In genomic region chr9:107296041-107296440, GRCm38 (mm10) we compare ENCODE assay signal across 8 mouse cellular contexts. TPM values are rescaled to one million over a fixed set of nuclear protein-coding genes. Genes with fewer than 3 reads are reported as not detected.
DNase-seq lines count a peak whose midpoint lies in the region; ATAC-seq lines count a peak whose summit lies in the region.

No protein-coding gene starts in this region.

- H3K9ac ChIP-seq in heart, embryonic 16.5 days (ENCODE audit: low read length) = peak overlapping the region; percentile 73
- no peak overlapping the region for H3K9ac ChIP-seq in hindbrain, embryonic 16.5 days (ENCODE audit: low read depth, low read length)
- peak overlapping the region; percentile 41; the same call in 1 of the 2 replicates for H3K9ac ChIP-seq in midbrain, embryonic 11.5 days (ENCODE audit: low read length)

- DNase-seq in heart, postnatal 14 days = no peak
- DNase-seq in midbrain, embryonic 11.5 days (ENCODE audit: low spot score, missing footprints) = no peak
- DNase-seq in T-cell, adult 2 months (ENCODE audit: low spot score) = no peak
- DNase-seq in ovary, postnatal 36 days (ENCODE audit: low spot score) = no peak
- DNase-seq in left cerebral cortex, postnatal 14 days (ENCODE audit: low spot score in 2 of 2) = no peak

- H3K36me3 ChIP-seq in heart, embryonic 16.5 days (ENCODE audit: control insufficient read depth, insufficient read depth) = peaks cover 11% of the 10 kb centered on the region
- H3K36me3 ChIP-seq in hindbrain, embryonic 16.5 days (ENCODE audit: control insufficient read depth, insufficient read depth, low read length) = peaks cover 7% of the 10 kb centered on the region; the same call in 1 of the 2 replicates
- 0 out of 2 replicates have a peak, but pooled peaks cover 3% of the 10 kb centered on the region for H3K36me3 ChIP-seq in midbrain, embryonic 11.5 days (ENCODE audit: control insufficient read depth, insufficient read depth, low read length)

- peak overlapping the region; percentile 82 for H3K4me2 ChIP-seq in heart, embryonic 16.5 days (ENCODE audit: low read depth, low read length)
- H3K4me2 ChIP-seq in hindbrain, embryonic 16.5 days (ENCODE audit: low read length) = peak overlapping the region; percentile 85
- peak overlapping the region; percentile 88 for H3K4me2 ChIP-seq in midbrain, embryonic 11.5 days

- peak overlapping the region; percentile 75 for H3K27ac ChIP-seq in heart, embryonic 16.5 days (ENCODE audit: low read length)
- peak overlapping the region; percentile 36 for H3K27ac ChIP-seq in brown adipose tissue, adult 24 weeks (replicated peaks; ENCODE audit: low read depth, low read length)
- H3K27ac ChIP-seq in hindbrain, embryonic 16.5 days (ENCODE audit: low read depth, low read length) = no peak overlapping the region
- H3K27ac ChIP-seq in midbrain, embryonic 11.5 days (ENCODE audit: low read depth, low read length) = no peak overlapping the region

- H3K9me3 ChIP-seq in heart, embryonic 16.5 days (replicated peaks; ENCODE audit: control insufficient read depth, low read length) = no peaks in the 10 kb centered on the region
- no peaks in the 10 kb centered on the region for H3K9me3 ChIP-seq in hindbrain, embryonic 16.5 days (ENCODE audit: control insufficient read depth, low read length)
- no peaks in the 10 kb centered on the region for H3K9me3 ChIP-seq in midbrain, embryonic 11.5 days (ENCODE audit: control insufficient read depth, low read length)

- peak; percentile 5; the same call in 1 of the 2 replicates for ATAC-seq in heart, embryonic 16.5 days (replicated peaks; ENCODE audit: extremely low read depth, insufficient read depth, low FRiP score)
- peak; percentile 44 for ATAC-seq in hindbrain, embryonic 16.5 days
- peak; percentile 59 for ATAC-seq in midbrain, embryonic 11.5 days (ENCODE audit: low FRiP score)

- peaks cover 28% of the 10 kb centered on the region for H3K4me1 ChIP-seq in heart, embryonic 16.5 days (ENCODE audit: control insufficient read depth, insufficient read depth, low read length)
- H3K4me1 ChIP-seq in brown adipose tissue, adult 24 weeks (ENCODE audit: control insufficient read depth, insufficient read depth, insufficient read length, low read length) = no peaks in the 10 kb centered on the region
- peaks cover 8% of the 10 kb centered on the region for H3K4me1 ChIP-seq in hindbrain, embryonic 16.5 days (ENCODE audit: control insufficient read depth, insufficient read depth, low read depth, low read length)
- H3K4me1 ChIP-seq in midbrain, embryonic 11.5 days (ENCODE audit: control insufficient read depth, insufficient read depth, low read length) = peaks cover 6% of the 10 kb centered on the region; the same call in 1 of the 2 replicates

- H3K27me3 ChIP-seq in heart, embryonic 16.5 days (ENCODE audit: control insufficient read depth, insufficient read depth, low read length) = no peaks in the 10 kb centered on the region
- H3K27me3 ChIP-seq in hindbrain, embryonic 16.5 days (replicated peaks; ENCODE audit: control insufficient read depth, insufficient read depth, low read length) = no peaks in the 10 kb centered on the region
- H3K27me3 ChIP-seq in midbrain, embryonic 11.5 days (ENCODE audit: control insufficient read depth, insufficient read depth, low read length) = peaks cover 5% of the 10 kb centered on the region

- intact Hi-C loops in heart, postnatal 14 days (cut with DNase I) = no loop called here
- intact Hi-C loops in left cerebral cortex, postnatal 14 days (cut with DNase I) = no loop called here

- under 1% methylated on average over 14 of the region's 14 CpGs for WGBS in heart, embryonic 16.5 days
- 8% methylated on average over 14 of the region's 14 CpGs for WGBS in hindbrain, embryonic 16.5 days
- 8% methylated on average over 14 of the region's 14 CpGs for WGBS in midbrain, embryonic 11.5 days

- H3K4me3 ChIP-seq in heart, embryonic 16.5 days (ENCODE audit: low read length) = peak overlapping the region; percentile 69
- peak overlapping the region; percentile 64 for H3K4me3 ChIP-seq in brown adipose tissue, adult 24 weeks (ENCODE audit: insufficient read depth, low read depth, low read length)
- peak overlapping the region; percentile 61 for H3K4me3 ChIP-seq in hindbrain, embryonic 16.5 days (ENCODE audit: low read length)
- peak overlapping the region; percentile 55 for H3K4me3 ChIP-seq in midbrain, embryonic 11.5 days (ENCODE audit: low read depth, low read length)

RNA-seq across cellular contexts. Expression of gene Cish, which starts 0.2 kb away (rescaled TPM):
- 43.4 and 44.4 TPM in 2 replicates for polyA plus RNA-seq in heart, embryonic 16.5 days (2015; fragmentation: Nextera tagmentation; extraction: Ambion mirVana)
- 100 to 1,000 TPM; 232 TPM for total RNA-seq in heart, postnatal 14 days (2021)
- 23.1 and 44.9 TPM in 2 replicates for polyA plus RNA-seq in brown adipose tissue, adult 24 weeks (2012; ENCODE audit: insufficient read depth, insufficient read length, missing spikeins)
- polyA plus RNA-seq in hindbrain, embryonic 16.5 days (2015; fragmentation: Nextera tagmentation; extraction: Ambion mirVana) = 10.9 and 13.7 TPM in 2 replicates
- 4.0 and 4.2 TPM in 2 replicates for polyA plus RNA-seq in midbrain, embryonic 11.5 days (2014; fragmentation: Nextera tagmentation; extraction: Ambion mirVana)
- total RNA-seq in left cerebral cortex, postnatal 14 days (2021) = 10 to 100 TPM in 1 of 2 experiments, 1 to 10 TPM in 1; 6.7 to 11.1 TPM

RNA-seq across cellular contexts. Expression of gene Mapkapk3, which starts 6.4 kb away (rescaled TPM):
- 11.4 and 13.1 TPM in 2 replicates for polyA plus RNA-seq in heart, embryonic 16.5 days (2015; fragmentation: Nextera tagmentation; extraction: Ambion mirVana)
- 10 to 100 TPM; 29.5 to 31.4 TPM for total RNA-seq in heart, postnatal 14 days (2021)
- polyA plus RNA-seq in brown adipose tissue, adult 24 weeks (2012; ENCODE audit: insufficient read depth, insufficient read length, missing spikeins) = 18.4 and 23.6 TPM in 2 replicates
- polyA plus RNA-seq in hindbrain, embryonic 16.5 days (2015; fragmentation: Nextera tagmentation; extraction: Ambion mirVana) = 3.2 TPM in 2 replicates
- polyA plus RNA-seq in midbrain, embryonic 11.5 days (2014; fragmentation: Nextera tagmentation; extraction: Ambion mirVana) = 2.5 and 2.7 TPM in 2 replicates
- 1 to 10 TPM; 2.4 to 2.7 TPM for total RNA-seq in left cerebral cortex, postnatal 14 days (2021)

RNA-seq across cellular contexts. Expression of gene Hemk1, which starts 42.1 kb away (rescaled TPM):
- polyA plus RNA-seq in heart, embryonic 16.5 days (2015; fragmentation: Nextera tagmentation; extraction: Ambion mirVana) = 10.2 and 14.4 TPM in 2 replicates
- 10 to 100 TPM; 19.7 to 21.2 TPM for total RNA-seq in heart, postnatal 14 days (2021)
- polyA plus RNA-seq in brown adipose tissue, adult 24 weeks (2012; ENCODE audit: insufficient read depth, insufficient read length, missing spikeins) = 52.8 and 58.3 TPM in 2 replicates
- 17.5 and 18.7 TPM in 2 replicates for polyA plus RNA-seq in hindbrain, embryonic 16.5 days (2015; fragmentation: Nextera tagmentation; extraction: Ambion mirVana)
- 9.9 and 10.7 TPM in 2 replicates for polyA plus RNA-seq in midbrain, embryonic 11.5 days (2014; fragmentation: Nextera tagmentation; extraction: Ambion mirVana)
- 10 to 100 TPM; 16.5 to 16.6 TPM for total RNA-seq in left cerebral cortex, postnatal 14 days (2021)

RNA-seq across cellular contexts. Expression of gene 6430571L13Rik, which starts 44.4 kb away (rescaled TPM):
- polyA plus RNA-seq in heart, embryonic 16.5 days (2015; fragmentation: Nextera tagmentation; extraction: Ambion mirVana) = 1.2 and 1.5 TPM in 2 replicates
- total RNA-seq in heart, postnatal 14 days (2021) = 1 to 10 TPM; 7.0 to 7.4 TPM
- 8.8 and 22.5 TPM in 2 replicates for polyA plus RNA-seq in brown adipose tissue, adult 24 weeks (2012; ENCODE audit: insufficient read depth, insufficient read length, missing spikeins)
- polyA plus RNA-seq in hindbrain, embryonic 16.5 days (2015; fragmentation: Nextera tagmentation; extraction: Ambion mirVana) = 9.8 and 11.4 TPM in 2 replicates
- polyA plus RNA-seq in midbrain, embryonic 11.5 days (2014; fragmentation: Nextera tagmentation; extraction: Ambion mirVana) = 2.0 and 2.3 TPM in 2 replicates
- total RNA-seq in left cerebral cortex, postnatal 14 days (2021) = 1 to 10 TPM; 2.4 to 3.4 TPM

Comparison
In these comparisons a context has a peak if more than half of its experiments do, and no peak if none do; other contexts are left out.
1. ATAC-seq: peak in every context shown above with its lines; median percentile 59 in midbrain, embryonic 11.5 days; 44 in hindbrain, embryonic 16.5 days; 5 in heart, embryonic 16.5 days.
2. H3K27ac ChIP-seq: peak in heart, embryonic 16.5 days (single experiment) and brown adipose tissue, adult 24 weeks (single experiment); none in hindbrain, embryonic 16.5 days (single experiment) and midbrain, embryonic 11.5 days (single experiment).
3. Peak in every context shown above with its lines, with median percentiles within 50 percentile points of each other: H3K4me2 ChIP-seq and H3K4me3 ChIP-seq.